ENCODE assay signal across 30 mouse cellular contexts in genomic region chr19:44063773-44064172, GRCm38 (mm10). TPM values are rescaled to one million over a fixed set of nuclear protein-coding genes. Genes with fewer than 3 reads are reported as not detected.
DNase-seq lines count a peak whose midpoint lies in the region; ATAC-seq and TF ChIP-seq lines count a peak whose summit lies in the region.
"Had no signal": no experiment of that assay in that cellular context is flagged by ENCODE, and none has a peak within 500 bp of the region (broad histone marks: within the 10 kb centered on the region; RNA-seq: fewer than 3 reads in every experiment).

No protein-coding gene starts in this region.

- DNase-seq in adrenal gland, adult 2 months = peak; percentile 20
- no peak for DNase-seq in adrenal gland, postnatal 25 days
- peak; percentile 97 for DNase-seq in liver, adult 2 months (ENCODE audit: extremely low read depth, low read depth, low spot score)
- DNase-seq in liver, embryonic 11.5 days (ENCODE audit: low spot score) = no peak
- peak; percentile 68 for DNase-seq in kidney, postnatal 14 days
- DNase-seq: cerebellum, adult 11 months; cerebellum, postnatal 10 days; gastrocnemius, postnatal 10 days; liver, embryonic 13.5 days; lung, postnatal 4 days; thymus, adult 18-20 months; thymus, postnatal 36 days had no signal

- H3K4me2 ChIP-seq in liver, embryonic 11.5 days = no peak overlapping the region
- H3K4me2 ChIP-seq: heart, embryonic 11.5 days; liver, embryonic 13.5 days; lung, embryonic 15.5 days; midbrain, embryonic 15.5 days; stomach, embryonic 15.5 days had no signal

- peaks cover 13% of the 10 kb centered on the region for H3K4me1 ChIP-seq in liver, adult 2 months (ENCODE audit: control insufficient read depth, insufficient read depth, low read length)
- H3K4me1 ChIP-seq in liver, embryonic 11.5 days (replicated peaks; ENCODE audit: control insufficient read depth, insufficient read depth, low read length) = 0 out of 2 replicates have a peak, but pooled peaks cover 3% of the 10 kb centered on the region

- no peak overlapping the region for H3K9ac ChIP-seq in liver, adult 2 months (ENCODE audit: low read depth, low read length)
- no peak overlapping the region for H3K9ac ChIP-seq in liver, embryonic 11.5 days (ENCODE audit: low read depth, low read length)
- H3K9ac ChIP-seq: liver, embryonic 13.5 days; lung, embryonic 15.5 days; midbrain, embryonic 15.5 days; stomach, embryonic 15.5 days had no signal

- peaks cover 3% of the 10 kb centered on the region; the same call in 1 of the 2 replicates for H3K79me2 ChIP-seq in liver, adult 2 months (ENCODE audit: control insufficient read depth, insufficient read depth, low read length)

- TF ChIP-seq POLR2A in liver, adult 2 months (IDR thresholded peaks at IDR 0.05; ENCODE audit: extremely low read depth, insufficient read depth, low read length) = no peak

- H3K27ac ChIP-seq in liver, adult 2 months (replicated peaks; ENCODE audit: insufficient read depth, low read depth, low read length) = 0 out of 2 replicates have a peak overlapping the region, but pooled peaks have one; percentile 8
- no peak overlapping the region for H3K27ac ChIP-seq in liver, embryonic 11.5 days (ENCODE audit: low read depth, low read length)
- H3K27ac ChIP-seq: forebrain, embryonic 10.5 days; hindbrain, embryonic 10.5 days; hindbrain, postnatal 0 days; limb, embryonic 10.5 days; liver, embryonic 13.5 days; lung, embryonic 15.5 days; midbrain, embryonic 15.5 days; stomach, embryonic 15.5 days had no signal

- 22% methylated on average over 7 of the region's 7 CpGs for WGBS in liver, adult 2 months
- WGBS in liver, embryonic 11.5 days = 83% methylated on average over 7 of the region's 7 CpGs

- no peak overlapping the region for H3K4me3 ChIP-seq in liver, adult 2 months (ENCODE audit: insufficient read depth, low read depth, low read length)
- no peak overlapping the region for H3K4me3 ChIP-seq in liver, embryonic 11.5 days (ENCODE audit: low read depth, low read length)
- H3K4me3 ChIP-seq: forebrain, embryonic 10.5 days; hindbrain, embryonic 10.5 days; limb, embryonic 10.5 days; liver, embryonic 13.5 days; lung, embryonic 15.5 days; midbrain, embryonic 15.5 days; myocyte; stomach, embryonic 15.5 days had no signal

- peaks cover 46% of the 10 kb centered on the region for H3K36me3 ChIP-seq in liver, adult 2 months (ENCODE audit: control insufficient read depth, insufficient read depth, low read length)
- H3K36me3 ChIP-seq in liver, embryonic 11.5 days (ENCODE audit: control insufficient read depth, insufficient read depth, low read length) = peaks cover 9% of the 10 kb centered on the region; the same call in 1 of the 2 replicates

- H3K9me3 ChIP-seq in liver, embryonic 11.5 days (ENCODE audit: control insufficient read depth, low read length) = no peaks in the 10 kb centered on the region
- H3K9me3 ChIP-seq: forebrain, embryonic 10.5 days; hindbrain, embryonic 10.5 days; limb, embryonic 10.5 days; liver, embryonic 13.5 days; lung, embryonic 15.5 days; midbrain, embryonic 15.5 days; stomach, embryonic 15.5 days had no signal

- TF ChIP-seq CTCF in liver, adult 2 months (IDR thresholded peaks at IDR 0.05; ENCODE audit: low read depth, low read length) = no peak

- ATAC-seq in liver, embryonic 11.5 days (replicated peaks; ENCODE audit: low FRiP score) = no peak
- ATAC-seq in monocyte, adult 5-6 weeks (replicated peaks; ENCODE audit: insufficient number of reproducible peaks, low FRiP score, low TSS enrichment, poor library complexity, severe bottlenecking) = no peak
- no peak for ATAC-seq in inflammation-experienced regulatory T-cells, adult 6 months
- ATAC-seq: forebrain, embryonic 16.5 days; hindbrain, postnatal 0 days; midbrain, embryonic 15.5 days had no signal

- no peaks in the 10 kb centered on the region for H3K27me3 ChIP-seq in liver, adult 2 months (ENCODE audit: control insufficient read depth, insufficient read depth, low read length)
- H3K27me3 ChIP-seq in liver, embryonic 11.5 days (replicated peaks; ENCODE audit: control insufficient read depth, insufficient read depth, low read length) = no peaks in the 10 kb centered on the region
- H3K27me3 ChIP-seq: liver, embryonic 13.5 days; lung, embryonic 15.5 days; midbrain, embryonic 15.5 days; stomach, embryonic 15.5 days had no signal

RNA-seq across cellular contexts. Expression of gene Erlin1, which starts 5.8 kb away (rescaled TPM):
- total RNA-seq in adrenal gland, adult 2 months (2021) = 10 to 100 TPM; 17.7 to 25.2 TPM
- polyA plus RNA-seq in adrenal gland, adult 2 months (2012; rRNA removed) = 2.0 and 2.2 TPM in 2 replicates
- 18.3 and 19.7 TPM in 2 replicates for total RNA-seq in adrenal gland, postnatal 25 days (2021)
- 27.8 and 44.2 TPM in 2 replicates for total RNA-seq in liver, adult 2 months (2014; rRNA removed)
- 14.2 and 19.0 TPM in 2 replicates for polyA plus RNA-seq in liver, adult 2 months (2012; rRNA removed)
- polyA plus RNA-seq in liver, embryonic 11.5 days (2014; fragmentation: Nextera tagmentation; extraction: Ambion mirVana) = 22.4 and 24.2 TPM in 2 replicates
- 25.4 to 41.4 TPM (median 25.8 TPM) in 3 replicates for total RNA-seq in monocyte, adult 5-6 weeks (2017)
- polyA plus RNA-seq in inflammation-experienced regulatory T-cells, adult 6 months (2017; shearing (Covaris generic)) = 1 to 10 TPM; 3.2 to 7.6 (median 3.3) TPM

RNA-seq across cellular contexts. Expression of gene Cyp2c23, which starts 34.8 kb away (rescaled TPM):
- 1 to 10 TPM in 1 of 2 experiments, under 1 TPM in 1; 0.62 to 1.7 TPM for total RNA-seq in adrenal gland, adult 2 months (2021)
- 0.19 and 0.35 TPM in 2 replicates for polyA plus RNA-seq in adrenal gland, adult 2 months (2012; rRNA removed)
- total RNA-seq in adrenal gland, postnatal 25 days (2021) = 1.4 and 3.9 TPM in 2 replicates
- total RNA-seq in liver, adult 2 months (2014; rRNA removed) = 233 and 351 TPM in 2 replicates
- polyA plus RNA-seq in liver, adult 2 months (2012; rRNA removed) = 200 and 262 TPM in 2 replicates
- polyA plus RNA-seq in liver, embryonic 11.5 days (2014; fragmentation: Nextera tagmentation; extraction: Ambion mirVana) = 4.4 and 5.1 TPM in 2 replicates
- not detected in 3 replicates for total RNA-seq in monocyte, adult 5-6 weeks (2017)
- polyA plus RNA-seq in inflammation-experienced regulatory T-cells, adult 6 months (2017; shearing (Covaris generic)) = not detected
- total RNA-seq: gastrocnemius, postnatal 10 days; granulocyte monocyte progenitor cell, adult 5-6 weeks; hindbrain, postnatal 0 days; layer of hippocampus, postnatal 25 days; megakaryocyte-erythroid progenitor cell, adult 5-6 weeks had no signal
- polyA plus RNA-seq: embryonic facial prominence, embryonic 11.5 days; forebrain, embryonic 10.5 days; forebrain, embryonic 16.5 days; heart, postnatal 0 days; hindbrain, embryonic 10.5 days; hindbrain, postnatal 0 days; limb, embryonic 10.5 days; midbrain, embryonic 15.5 days; neural tube, embryonic 14.5 days had no signal

RNA-seq across cellular contexts. Expression of gene Chuk, which starts 43.5 kb away (rescaled TPM):
- 10 to 100 TPM; 48.7 to 78.2 TPM for total RNA-seq in adrenal gland, adult 2 months (2021)
- 8.9 and 10.5 TPM in 2 replicates for polyA plus RNA-seq in adrenal gland, adult 2 months (2012; rRNA removed)
- 74.6 and 84.0 TPM in 2 replicates for total RNA-seq in adrenal gland, postnatal 25 days (2021)
- 104 and 129 TPM in 2 replicates for total RNA-seq in liver, adult 2 months (2014; rRNA removed)
- 28.7 and 34.7 TPM in 2 replicates for polyA plus RNA-seq in liver, adult 2 months (2012; rRNA removed)
- polyA plus RNA-seq in liver, embryonic 11.5 days (2014; fragmentation: Nextera tagmentation; extraction: Ambion mirVana) = 42.2 and 44.4 TPM in 2 replicates
- 156 to 180 TPM (median 161 TPM) in 3 replicates for total RNA-seq in monocyte, adult 5-6 weeks (2017)
- polyA plus RNA-seq in inflammation-experienced regulatory T-cells, adult 6 months (2017; shearing (Covaris generic)) = 10 to 100 TPM; 39.5 to 49.3 (median 40.2) TPM

Comparison
In these comparisons a context has a peak if more than half of its experiments do, and no peak if none do; other contexts are left out.
1. DNase-seq: peak in adrenal gland, adult 2 months (single experiment), liver, adult 2 months (single experiment) and kidney, postnatal 14 days (single experiment); none in adrenal gland, postnatal 25 days (single experiment) and liver, embryonic 11.5 days (single experiment).
2. RNA of gene Cyp2c23, which starts 34.8 kb away (total RNA-seq): 233 to 351 TPM in liver, adult 2 months; 0.62 to 1.7 TPM in adrenal gland, adult 2 months, 1.4 to 3.9 TPM in adrenal gland, postnatal 25 days and not detected in monocyte, adult 5-6 weeks; every median in the first group is over 10 times any median in the second.